Mouse (Mus musculus): ENCODE data around the gene Itk.
A peak's percentile ranks its signal among the peaks of the same experiment; 100 is the strongest.

Gene Itk

GRCm38 (mm10) chr11:46308271-46308974 is 80.9 kb downstream of the Itk start:
- no peak for DNase-seq (ENCODE audit: low spot score in 2 of 2)

- no peak for DNase-seq (ENCODE audit: low spot score in 2 of 2)
These were observed 81.5 kb downstream of the Itk start for GRCm38 (mm10) chr11:46307768-46308167.

- DNase-seq (ENCODE audit: low spot score in 2 of 2) = no peak
These were observed 82.5 kb downstream of the Itk start for GRCm38 (mm10) chr11:46306776-46307175.

GRCm38 (mm10) chr11:46305881-46306520 is 83.3 kb downstream of the Itk start:
- no peak for DNase-seq (ENCODE audit: low spot score in 2 of 2)

GRCm38 (mm10) chr11:46304864-46305710 is 84.2 kb downstream of the Itk start:
- DNase-seq (ENCODE audit: low spot score in 2 of 2) = no peak

- DNase-seq (ENCODE audit: low spot score in 2 of 2) = no peak
These were observed 85.2 kb downstream of the Itk start for GRCm38 (mm10) chr11:46304093-46304492.

- DNase-seq (ENCODE audit: low spot score in 2 of 2) = no peak
These were observed 86.8 kb downstream of the Itk start for GRCm38 (mm10) chr11:46302471-46302870.

GRCm38 (mm10) chr11:46301579-46302248 is 87.6 kb downstream of the Itk start:
- peak; percentile 65 to 75 for DNase-seq (ENCODE audit: low spot score in 2 of 2)

- DNase-seq (ENCODE audit: low spot score in 2 of 2) = no peak
These were observed 89.4 kb downstream of the Itk start for GRCm38 (mm10) chr11:46299901-46300300.

GRCm38 (mm10) chr11:46298889-46299785 is 90.2 kb downstream of the Itk start:
- DNase-seq (ENCODE audit: low spot score in 2 of 2) = peak in 1 of 2 experiments; percentile 67

- no peak for DNase-seq (ENCODE audit: low spot score in 2 of 2)
These were observed 94.9 kb downstream of the Itk start for GRCm38 (mm10) chr11:46294390-46294789.

GRCm38 (mm10) chr11:46293491-46293890 is 95.8 kb downstream of the Itk start:
- DNase-seq (ENCODE audit: low spot score in 2 of 2) = no peak

GRCm38 (mm10) chr11:46290988-46291405 is 98.3 kb downstream of the Itk start:
- DNase-seq (ENCODE audit: low spot score in 2 of 2) = no peak

- DNase-seq (ENCODE audit: low spot score in 2 of 2) = no peak
These were observed 99.8 kb downstream of the Itk start for GRCm38 (mm10) chr11:46289561-46289960.

- DNase-seq (ENCODE audit: low spot score in 2 of 2) = no peak
These were observed 100.3 kb downstream of the Itk start for GRCm38 (mm10) chr11:46289022-46289421.

- no peak for DNase-seq (ENCODE audit: low spot score in 2 of 2)
These were observed 101.2 kb downstream of the Itk start for GRCm38 (mm10) chr11:46288091-46288490.

- DNase-seq (ENCODE audit: low spot score in 2 of 2) = no peak
These were observed 102.5 kb downstream of the Itk start for GRCm38 (mm10) chr11:46286803-46287202.

GRCm38 (mm10) chr11:46283800-46284199 is 105.5 kb downstream of the Itk start:
- DNase-seq (ENCODE audit: low spot score in 2 of 2) = no peak

GRCm38 (mm10) chr11:46282612-46283011 is 106.7 kb downstream of the Itk start:
- no peak for DNase-seq (ENCODE audit: low spot score in 2 of 2)

GRCm38 (mm10) chr11:46278709-46279108 is 110.6 kb downstream of the Itk start:
- no peak for DNase-seq (ENCODE audit: low spot score in 2 of 2)

GRCm38 (mm10) chr11:46278140-46278539 is 111.2 kb downstream of the Itk start:
- DNase-seq (ENCODE audit: low spot score in 2 of 2) = no peak
